Comparison of ENCODE assay signal across 7 mouse cellular contexts in the genomic region with DNA sequence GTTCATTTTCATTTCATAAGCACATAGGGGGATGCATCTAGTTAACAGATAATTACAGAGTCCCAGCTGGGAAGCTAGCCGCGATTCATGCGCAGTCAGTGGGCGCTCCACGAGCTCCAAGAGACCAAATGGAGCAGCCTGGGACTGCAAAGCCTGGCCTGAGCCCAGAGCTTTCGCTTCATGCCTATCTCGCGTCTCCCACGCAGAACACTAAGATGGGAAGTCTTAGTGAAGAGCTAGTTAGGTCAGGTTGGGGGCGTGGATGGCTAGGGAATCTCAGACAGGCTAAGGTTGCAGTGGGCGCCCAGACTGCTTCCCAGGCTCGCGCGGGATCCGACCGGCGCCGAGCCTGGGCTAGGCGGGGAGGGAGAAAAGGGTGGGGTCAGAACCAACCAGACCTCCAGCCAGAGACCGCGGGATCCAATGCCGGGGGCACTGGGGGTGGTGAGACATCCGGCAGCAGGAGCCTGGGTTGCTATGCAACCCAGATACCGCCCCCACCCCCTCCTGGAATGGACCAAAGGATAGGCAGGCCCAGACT. TPM values are rescaled to one million over a fixed set of nuclear protein-coding genes. Genes with fewer than 3 reads are reported as not detected.
DNase-seq lines count a peak whose midpoint lies in the region; ATAC-seq lines count a peak whose summit lies in the region.

No protein-coding gene starts in this region.

- peak; percentile 47 for ATAC-seq in hindbrain, embryonic 14.5 days (ENCODE audit: low FRiP score)
- peak; percentile 68 for ATAC-seq in stomach, embryonic 14.5 days (ENCODE audit: insufficient number of reproducible peaks, insufficient read depth, low FRiP score, low read depth)

- H3K4me3 ChIP-seq in hindbrain, embryonic 14.5 days (replicated peaks; ENCODE audit: low read length): peak overlapping the region; percentile 51
- H3K4me3 ChIP-seq in megakaryocyte, embryonic 14.5 days (replicated peaks): peak overlapping the region; percentile 93
- peak overlapping the region; percentile 57 for H3K4me3 ChIP-seq in stomach, embryonic 14.5 days (ENCODE audit: low read depth, low read length)

- H3K4me2 ChIP-seq in hindbrain, embryonic 14.5 days (replicated peaks): peak overlapping the region; percentile 93
- H3K4me2 ChIP-seq in stomach, embryonic 14.5 days (replicated peaks; ENCODE audit: low read depth, low read length): peak overlapping the region; percentile 89

- peak; percentile 75 for DNase-seq in Muller cell, postnatal 12 days (ENCODE audit: inconsistent ontology term)
- peak; percentile 43 to 52 for DNase-seq in adrenal gland, postnatal 36 days
- DNase-seq in frontal cortex, adult 2 months (ENCODE audit: extremely low spot score in 1 of 2, low spot score in 1 of 2): peak; percentile 59 to 72
- DNase-seq in hindbrain, embryonic 14.5 days (ENCODE audit: low spot score): no peak
- peak; percentile 72 to 90 for DNase-seq in left cerebral cortex, postnatal 14 days (ENCODE audit: low spot score in 2 of 2)

- no peaks in the 10 kb centered on the region for H3K9me3 ChIP-seq in hindbrain, embryonic 14.5 days (ENCODE audit: control insufficient read depth, low read length)
- no peaks in the 10 kb centered on the region for H3K9me3 ChIP-seq in megakaryocyte, embryonic 14.5 days
- no peaks in the 10 kb centered on the region for H3K9me3 ChIP-seq in stomach, embryonic 14.5 days (ENCODE audit: control insufficient read depth, low read depth, low read length)

- no peaks in the 10 kb centered on the region; the same call in 1 of the 2 replicates for H3K27me3 ChIP-seq in hindbrain, embryonic 14.5 days (ENCODE audit: control insufficient read depth, insufficient read depth, low read length)
- H3K27me3 ChIP-seq in megakaryocyte, embryonic 14.5 days (replicated peaks): peaks cover 3% of the 10 kb centered on the region
- no peaks in the 10 kb centered on the region for H3K27me3 ChIP-seq in stomach, embryonic 14.5 days (ENCODE audit: control insufficient read depth, insufficient read depth, low read length)

- H3K9ac ChIP-seq in hindbrain, embryonic 14.5 days: peak overlapping the region; percentile 80
- H3K9ac ChIP-seq in stomach, embryonic 14.5 days (replicated peaks; ENCODE audit: low read depth, low read length): peak overlapping the region; percentile 14; the same call in 1 of the 2 replicates

- intact Hi-C loops in left cerebral cortex, postnatal 14 days (cut with DNase I): loop anchor here (5.0 kb wide), 1 partner anchor 229 kb away; no protein-coding TSS in a partner anchor

- 1% methylated on average over 24 of the region's 24 CpGs for WGBS in hindbrain, embryonic 14.5 days
- under 1% methylated on average over 24 of the region's 24 CpGs for WGBS in stomach, embryonic 14.5 days

- peaks cover 40% of the 10 kb centered on the region for H3K4me1 ChIP-seq in hindbrain, embryonic 14.5 days (replicated peaks; ENCODE audit: control insufficient read depth, insufficient read depth, low read length)
- H3K4me1 ChIP-seq in megakaryocyte, embryonic 14.5 days: peaks cover 41% of the 10 kb centered on the region
- H3K4me1 ChIP-seq in stomach, embryonic 14.5 days (ENCODE audit: control insufficient read depth, insufficient read depth, low read length): peaks cover 15% of the 10 kb centered on the region; the same call in 1 of the 2 replicates

- peak overlapping the region; percentile 70 for H3K27ac ChIP-seq in hindbrain, embryonic 14.5 days
- peak overlapping the region; percentile 69; the same call in 1 of the 2 replicates for H3K27ac ChIP-seq in stomach, embryonic 14.5 days (ENCODE audit: low read length)

- no peaks in the 10 kb centered on the region for H3K36me3 ChIP-seq in hindbrain, embryonic 14.5 days (replicated peaks; ENCODE audit: control insufficient read depth, insufficient read depth)
- peaks cover 16% of the 10 kb centered on the region for H3K36me3 ChIP-seq in megakaryocyte, embryonic 14.5 days (replicated peaks; ENCODE audit: low read length)
- H3K36me3 ChIP-seq in stomach, embryonic 14.5 days (ENCODE audit: control insufficient read depth, insufficient read depth, low read length): no peaks in the 10 kb centered on the region; the same call in 1 of the 2 replicates

RNA-seq across cellular contexts. Expression of a gene that starts 0.9 kb away (rescaled TPM):
- 10 to 100 TPM; 15.6 to 87.6 TPM for total RNA-seq in adrenal gland, postnatal 36 days (2021)
- 13.0 and 16.4 TPM in 2 replicates for polyA plus RNA-seq in frontal cortex, adult 2 months (2012; rRNA removed)
- 8.6 and 10.7 TPM in 2 replicates for polyA plus RNA-seq in hindbrain, embryonic 14.5 days (2014; fragmentation: Nextera tagmentation; extraction: Ambion mirVana)
- total RNA-seq in left cerebral cortex, postnatal 14 days (2021): 1 to 10 TPM; 5.1 to 6.0 TPM
- polyA plus RNA-seq in megakaryocyte, embryonic 14.5 days (2012; ENCODE audit: insufficient read depth, low replicate concordance): 1.4 TPM in 1 of 2 replicates, not detected in the other
- 12.8 and 14.1 TPM in 2 replicates for polyA plus RNA-seq in stomach, embryonic 14.5 days (2014; fragmentation: Nextera tagmentation; extraction: Ambion mirVana)
